Mouse (Mus musculus) intestine, postnatal 0 days (tissue): ENCODE measurements around the gene Mlc1. TPM values are rescaled to one million over a fixed set of nuclear protein-coding genes. Genes with fewer than 3 reads are reported as not detected.
A peak's percentile ranks its signal among the peaks of the same experiment; 100 is the strongest.

Source experiments
- ATAC-seq: fragments of 200-750 bp; cut with Nextera tagmentation; 2 replicates; pipeline ENCODE4 v1.8.0; 2017; ENCODE audit warnings: mild to moderate bottlenecking, moderate TSS enrichment, moderate library complexity
- H3K27ac ChIP-seq: fragments of 300-500 bp; sonication (generic); 2 replicates; pipeline ENCODE4 v1.5.1; 2014; ENCODE audit warnings: mild to moderate bottlenecking, low read depth, low read length, moderate library complexity
- H3K27me3 ChIP-seq: fragments of 300-500 bp; sonication (generic); replicated peaks from 2 replicates; pipeline ENCODE4 v1.6.1; 2014; ENCODE audit warnings: low read length, mixed read lengths; ENCODE audit not compliant: control insufficient read depth, insufficient read depth
- H3K36me3 ChIP-seq: fragments of 300-500 bp; sonication (generic); 2 replicates; pipeline ENCODE4 v1.6.1; 2014; ENCODE audit warnings: mild to moderate bottlenecking, moderate library complexity; ENCODE audit not compliant: control insufficient read depth, insufficient read depth
- H3K4me1 ChIP-seq: fragments of 300-500 bp; sonication (generic); replicated peaks from 2 replicates; pipeline ENCODE4 v1.6.1; 2014; ENCODE audit warnings: antibody characterized with exemption, low read length, mixed read lengths; ENCODE audit not compliant: control insufficient read depth, insufficient read depth
- H3K4me2 ChIP-seq: fragments of 300-500 bp; sonication (generic); replicated peaks from 2 replicates; pipeline ENCODE4 v1.6.1; 2014; ENCODE audit warnings: low read depth, mild to moderate bottlenecking, moderate library complexity
- H3K4me3 ChIP-seq: fragments of 300-500 bp; sonication (generic); 2 replicates; pipeline ENCODE4 v1.5.1; 2014; ENCODE audit warnings: low read depth, low read length
- H3K9ac ChIP-seq: fragments of 300-500 bp; sonication (generic); 2 replicates; pipeline ENCODE4 v1.6.1; 2014; ENCODE audit warnings: mild to moderate bottlenecking, low read depth, low read length
- H3K9me3 ChIP-seq: fragments of 300-500 bp; sonication (generic); 2 replicates; pipeline ENCODE4 v1.6.1; 2016; ENCODE audit warnings: mixed run types; ENCODE audit not compliant: control insufficient read depth
- CTCF ChIP-seq: sonication (generic); IDR thresholded peaks from 2 replicates; pipeline ENCODE4 v1.5.1; 2016; ENCODE audit warnings: low read depth, mild to moderate bottlenecking, control low read depth, antibody characterized with exemption, moderate library complexity
- WGBS: fragments of 180-500 bp; shearing (Covaris S2); extraction: QIAGEN DNeasy Blood & Tissue Kit; methylation state at CpG from one replicate; pipeline ENCODE4 v1.1.7; 2014; 5-methylcytosine and 5-hydroxymethylcytosine counted together
- polyA plus RNA-seq: library from polyadenylated mRNA; unstranded; fragments of >200 nt; fragmentation: Nextera tagmentation; extraction: Ambion mirVana; gene quantifications from 2 replicates; pipeline ENCODE4 v1.2.1, GENCODE M21; 2015

Mlc1 gene
- polyA plus RNA-seq, 1 experiment from 2014 or later: not detected

- H3K9me3 ChIP-seq: no peaks in the 10 kb centered on the region
- no peak overlapping the region for H3K9ac ChIP-seq
- no peak overlapping the region for H3K27ac ChIP-seq
- no peaks in the 10 kb centered on the region for H3K27me3 ChIP-seq
- no peaks in the 10 kb centered on the region for H3K36me3 ChIP-seq
- H3K4me1 ChIP-seq: no peaks in the 10 kb centered on the region
- H3K4me3 ChIP-seq: no peak overlapping the region
- 80% methylated on average over 4 of the region's 4 CpGs for WGBS
- ATAC-seq: no peak
- no peak overlapping the region for H3K4me2 ChIP-seq
- no peak for TF ChIP-seq CTCF
Observed at GRCm38 (mm10) chr15:88972300-88972699, 6.5 kb downstream of the Mlc1 start.

- Histone ChIP-seq H3K27ac (no peak overlapping the region), H3K4me2 (no peak overlapping the region), H3K36me3 (no peaks in the 10 kb centered on the region), H3K27me3 (no peaks in the 10 kb centered on the region), H3K9me3 (no peaks in the 10 kb centered on the region), H3K4me1 (no peaks in the 10 kb centered on the region), H3K9ac (no peak overlapping the region), H3K4me3 (no peak overlapping the region)
- ATAC-seq: no peak
- TF ChIP-seq CTCF: no peak
- 93% methylated on average over 2 of the region's 2 CpGs for WGBS
Observed at GRCm38 (mm10) chr15:88964070-88964578, 14.7 kb downstream of the Mlc1 start.

GRCm38 (mm10) chr15:88957522-88957921 lies 21.3 kb downstream of the Mlc1 start:
- ATAC-seq: no peak
- Histone ChIP-seq H3K9me3 (no peaks in the 10 kb centered on the region), H3K27ac (no peak overlapping the region), H3K4me2 (no peak overlapping the region), H3K4me3 (no peak overlapping the region), H3K36me3 (no peaks in the 10 kb centered on the region), H3K4me1 (no peaks in the 10 kb centered on the region), H3K27me3 (peaks cover 16% of the 10 kb centered on the region), H3K9ac (no peak overlapping the region)
- no peak for TF ChIP-seq CTCF
- 80% methylated on average over 4 of the region's 4 CpGs for WGBS

DNA sequence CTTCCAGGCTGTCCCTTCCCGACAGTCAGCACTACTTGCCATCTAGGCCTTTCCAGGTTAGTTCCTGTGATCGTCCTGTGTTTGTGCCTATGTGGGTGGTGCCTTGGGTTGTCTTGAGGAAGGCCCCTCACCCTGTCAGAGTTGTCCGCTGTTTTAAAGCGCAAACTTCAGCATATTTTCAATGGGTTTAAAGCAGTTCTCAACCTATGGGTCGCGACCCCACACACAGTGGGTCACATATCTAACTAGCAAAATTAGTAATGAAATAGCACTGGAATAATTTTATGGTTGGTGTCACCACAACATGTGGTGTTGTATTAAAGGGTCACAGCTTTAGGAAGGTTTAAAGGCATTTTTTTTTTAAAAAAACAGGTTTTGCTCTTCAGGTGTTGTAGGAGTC lies 23.5 kb downstream of the Mlc1 start:
- Histone ChIP-seq H3K27me3 (peaks cover 16% of the 10 kb centered on the region), H3K4me3 (no peak overlapping the region)
- ATAC-seq: no peak

GRCm38 (mm10) chr15:88954368-88955072 lies 24.3 kb downstream of the Mlc1 start, which contains the start of gene Ttll8:
Gene Ttll8 (minus strand): TSS chr15:88954418.
- no peak within 1 kb of the TSS for H3K27ac ChIP-seq
- 4% methylated on average over 50 of the region's 53 CpGs for WGBS
- TF ChIP-seq CTCF: no peak
- 0 out of 2 replicates have a peak within 1 kb of the TSS, but pooled peaks have one; percentile 18 for H3K9ac ChIP-seq
- peak; percentile 60 for ATAC-seq
- H3K4me2 ChIP-seq: peak within 1 kb of the TSS; percentile 72
- no peaks in the 10 kb centered on the region for H3K36me3 ChIP-seq
- peaks cover 16% of the 10 kb centered on the region for H3K27me3 ChIP-seq
- no peaks in the 10 kb centered on the region for H3K9me3 ChIP-seq
- peak within 1 kb of the TSS; percentile 34 for H3K4me3 ChIP-seq
- H3K4me1 ChIP-seq: no peaks in the 10 kb centered on the region

More for the DNA sequence above, 23.5 kb downstream of the Mlc1 start:
- no peak overlapping the region for H3K4me2 ChIP-seq
- H3K27ac ChIP-seq: no peak overlapping the region
- H3K4me1 ChIP-seq: no peaks in the 10 kb centered on the region
- H3K36me3 ChIP-seq: no peaks in the 10 kb centered on the region
- 86% methylated on average over 6 of the region's 6 CpGs for WGBS
- no peak overlapping the region for H3K9ac ChIP-seq
- no peaks in the 10 kb centered on the region for H3K9me3 ChIP-seq
- TF ChIP-seq CTCF: no peak

GRCm38 (mm10) chr15:88951246-88951645 lies 27.6 kb downstream of the Mlc1 start:
- Histone ChIP-seq H3K9me3 (no peaks in the 10 kb centered on the region), H3K4me1 (no peaks in the 10 kb centered on the region), H3K27ac (no peak overlapping the region), H3K9ac (no peak overlapping the region), H3K27me3 (peaks cover 16% of the 10 kb centered on the region), H3K4me3 (no peak overlapping the region), H3K4me2 (no peak overlapping the region), H3K36me3 (no peaks in the 10 kb centered on the region)
- no peak for ATAC-seq
- TF ChIP-seq CTCF: no peak
- WGBS: 84% methylated on average over 4 of the region's 4 CpGs
